Mouse (Mus musculus) midbrain, embryonic 12.5 days (tissue): ENCODE results near the gene L2hgdh. TPM values are rescaled to one million over a fixed set of nuclear protein-coding genes. Genes with fewer than 3 reads are reported as not detected.

ENCODE experiments used
- ATAC-seq: fragments of 200-750 bp; cut with Nextera tagmentation; 2 replicates; pipeline ENCODE4 v1.8.0; 2017; ENCODE audit warnings: low read depth, moderate TSS enrichment, moderate library complexity; ENCODE audit not compliant: low FRiP score
- H3K27ac ChIP-seq: fragments of 300-500 bp; sonication (generic); replicated peaks from 2 replicates; pipeline ENCODE4 v1.5.1; 2016; ENCODE audit warnings: mild to moderate bottlenecking
- H3K27me3 ChIP-seq: fragments of 300-500 bp; sonication (generic); 2 replicates; pipeline ENCODE4 v1.6.1; 2016; ENCODE audit warnings: mild to moderate bottlenecking
- H3K36me3 ChIP-seq: fragments of 300-500 bp; sonication (generic); 2 replicates; pipeline ENCODE4 v1.6.1; 2016
- H3K4me1 ChIP-seq: fragments of 300-500 bp; sonication (generic); 2 replicates; pipeline ENCODE4 v1.6.1; 2016
- H3K4me2 ChIP-seq: fragments of 300-500 bp; sonication (generic); replicated peaks from 2 replicates; pipeline ENCODE4 v1.6.1; 2016; ENCODE audit warnings: mild to moderate bottlenecking, moderate library complexity
- H3K4me3 ChIP-seq: fragments of 300-500 bp; sonication (generic); 2 replicates; pipeline ENCODE4 v1.5.1; 2016; ENCODE audit warnings: mild to moderate bottlenecking
- H3K9ac ChIP-seq: fragments of 300-500 bp; sonication (generic); replicated peaks from 2 replicates; pipeline ENCODE4 v1.6.1; 2016; ENCODE audit warnings: mild to moderate bottlenecking, moderate library complexity
- H3K9me3 ChIP-seq: fragments of 300-500 bp; sonication (generic); 2 replicates; pipeline ENCODE4 v1.6.1; 2016; ENCODE audit warnings: mild to moderate bottlenecking
- WGBS: fragments of 180-500 bp; shearing (Covaris S2); methylation state at CpG from one replicate; pipeline ENCODE4 v1.1.7; 2016; 5-methylcytosine and 5-hydroxymethylcytosine counted together
- microRNA counts: library from miRNA; unstranded; fragments of <30 nt; microRNA quantifications from one replicate; lab custom pipeline; 2017
- microRNA-seq: library from miRNA; unstranded; fragments of <30 nt; microRNA quantifications from one replicate; pipeline ENCODE4, GENCODE M21; 2017
- polyA plus RNA-seq: library from polyadenylated mRNA; unstranded; fragments of >200 nt; fragmentation: Nextera tagmentation; extraction: Ambion mirVana; gene quantifications from 2 replicates; pipeline ENCODE4 v1.2.1, GENCODE M21; 2016

L2hgdh gene
- polyA plus RNA-seq, 1 experiment from 2014 or later, result 12.4 TPM

DNA sequence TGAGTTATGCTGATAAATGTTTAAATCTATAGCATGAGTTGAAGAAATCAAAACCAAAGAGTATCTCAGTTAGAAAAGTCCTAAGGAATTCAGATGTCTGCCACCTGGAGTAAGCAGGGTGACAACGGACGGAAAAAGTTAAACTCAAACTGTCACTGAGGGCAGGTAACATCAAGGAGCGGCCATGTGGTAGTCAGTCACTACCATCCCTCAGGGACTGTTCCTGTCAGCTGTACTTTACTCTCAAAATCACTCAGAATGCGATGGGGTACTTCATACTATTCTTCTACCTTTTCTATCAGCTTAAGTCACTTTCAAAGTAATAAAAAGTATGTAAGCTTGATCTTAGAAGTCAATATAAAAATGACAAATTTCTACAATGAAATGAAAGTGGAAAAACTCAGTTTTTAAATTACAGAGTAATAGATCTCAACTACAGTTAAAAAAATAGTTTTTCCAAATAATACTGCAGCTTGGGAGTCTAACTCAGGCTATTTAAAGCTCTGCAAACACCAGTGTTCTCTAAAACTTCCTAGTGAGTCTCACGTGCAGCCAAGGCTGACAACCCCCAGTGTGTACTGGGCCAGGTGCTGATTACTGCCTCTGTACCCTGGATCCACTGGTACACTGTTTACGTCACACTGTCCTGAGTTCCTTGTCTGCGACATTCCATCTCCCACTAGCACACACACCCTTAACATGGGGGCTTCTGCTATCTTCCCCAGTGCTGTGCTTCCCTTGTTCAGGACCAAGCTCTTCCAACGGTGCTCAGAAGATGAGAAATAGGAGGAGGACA is 78.7 kb downstream of the L2hgdh start:
- Histone ChIP-seq H3K4me1 (no peaks in the 10 kb centered on the region), H3K9ac (no peak overlapping the region), H3K36me3 (peaks cover 14% of the 10 kb centered on the region), H3K27ac (no peak overlapping the region), H3K4me3 (no peak overlapping the region), H3K27me3 (no peaks in the 10 kb centered on the region), H3K4me2 (no peak overlapping the region), H3K9me3 (no peaks in the 10 kb centered on the region)
- ATAC-seq, result no peak
- WGBS, result 94% methylated on average over 8 of the region's 8 CpGs

DNA sequence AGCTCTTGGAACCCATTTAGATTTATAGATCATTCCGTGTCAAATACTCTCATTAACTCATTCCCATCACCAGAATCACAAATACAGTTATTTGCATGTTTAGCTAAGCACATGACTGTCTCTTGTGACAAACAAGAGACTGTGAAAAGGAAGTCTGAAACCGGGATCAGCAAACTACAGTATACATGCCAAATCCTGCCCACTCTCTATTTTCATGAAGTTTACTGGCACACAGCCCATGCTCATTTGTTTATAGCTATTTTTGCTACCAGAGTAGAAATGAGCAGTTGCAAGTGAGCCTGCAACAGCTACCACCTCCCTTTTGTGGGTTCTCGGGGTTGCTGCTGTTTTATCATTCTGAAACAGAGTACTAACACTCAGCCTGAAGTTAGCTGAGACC is 79.8 kb downstream of the L2hgdh start:
- no peak overlapping the region for H3K27ac ChIP-seq
- no peaks in the 10 kb centered on the region for H3K27me3 ChIP-seq
- H3K36me3 ChIP-seq, result peaks cover 12% of the 10 kb centered on the region
- H3K4me1 ChIP-seq, result no peaks in the 10 kb centered on the region
- 90% methylated on average over 3 of the region's 3 CpGs for WGBS
- ATAC-seq, result no peak
- H3K9ac ChIP-seq, result no peak overlapping the region
- H3K4me3 ChIP-seq, result no peak overlapping the region
- no peak overlapping the region for H3K4me2 ChIP-seq
- H3K9me3 ChIP-seq, result no peaks in the 10 kb centered on the region

DNA sequence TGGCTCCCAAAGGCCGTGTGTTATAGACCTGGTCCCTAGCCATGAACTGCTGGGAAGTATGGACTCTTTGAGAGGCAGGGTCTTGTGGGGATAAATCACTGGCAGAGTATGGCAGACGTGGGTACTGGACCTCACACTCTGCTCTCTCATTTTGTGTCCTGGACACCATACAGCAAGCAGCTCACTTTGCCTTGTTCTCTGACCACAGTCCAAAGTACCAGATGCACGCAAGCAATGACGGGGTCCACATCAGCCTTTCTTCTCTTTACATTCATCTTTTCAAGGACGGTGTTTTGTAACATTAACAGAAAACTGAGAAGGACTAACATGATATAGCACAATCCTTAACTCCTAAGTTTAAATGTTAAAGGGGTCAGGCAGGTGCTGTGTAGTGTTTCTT is 81.8 kb downstream of the L2hgdh start:
- no peak for ATAC-seq
- 91% methylated on average over 5 of the region's 5 CpGs for WGBS
- no peaks in the 10 kb centered on the region for H3K27me3 ChIP-seq
- H3K4me3 ChIP-seq, result no peak overlapping the region
- no peak overlapping the region for H3K4me2 ChIP-seq
- no peak overlapping the region for H3K27ac ChIP-seq
- no peaks in the 10 kb centered on the region for H3K9me3 ChIP-seq
- no peaks in the 10 kb centered on the region for H3K4me1 ChIP-seq
- peaks cover 23% of the 10 kb centered on the region for H3K36me3 ChIP-seq
- H3K9ac ChIP-seq, result no peak overlapping the region

MicroRNAs within 50 kb of the gene (microRNA counts, 519-probe panel; counts per million panel counts)
- microRNA mmu-miR-681 (lab: Ali Mortazavi, UCI), result not detected

Small RNAs within 50 kb of the gene (microRNA-seq; reads per million reads assigned to microRNA genes)
- gene Mir681, result not detected

Other genes with a start within 250 kb of the L2hgdh start
- 18.7 and 19.0 TPM in 2 replicates for gene Vcpkmt, start 141.8 kb downstream of the L2hgdh start, polyA plus RNA-seq
- 12.1 and 12.4 TPM in 2 replicates for gene Sos2, start 43.0 kb downstream of the L2hgdh start, polyA plus RNA-seq
- gene Atp5s, start 77 bp upstream of the L2hgdh start, polyA plus RNA-seq, result 19.2 and 24.6 TPM in 2 replicates
- gene Cdkl1, start 66.4 kb upstream of the L2hgdh start, polyA plus RNA-seq, result 0.54 and 1.1 TPM in 2 replicates
- 75.0 and 78.6 TPM in 2 replicates for gene Atl1, start 167.7 kb upstream of the L2hgdh start, polyA plus RNA-seq
- gene Map4k5, start 168.3 kb upstream of the L2hgdh start, polyA plus RNA-seq, result 33.4 and 37.2 TPM in 2 replicates